Mouse (Mus musculus) hindbrain, embryonic 16.5 days (tissue): ENCODE data around the gene Supt6. TPM values are rescaled to one million over a fixed set of nuclear protein-coding genes. Genes with fewer than 3 reads are reported as not detected.
A peak's percentile ranks its signal among the peaks of the same experiment; 100 is the strongest.
"Not testable (repeated sequence)": the region's sequence is repeated elsewhere in the genome, so short reads cannot be mapped to it uniquely, and the experiment has no call there.

Experiments used
- ATAC-seq: fragments of 200-750 bp; cut with Nextera tagmentation; 2 replicates; pipeline ENCODE4 v1.8.0; 2017; ENCODE audit warnings: moderate TSS enrichment, moderate library complexity
- H3K27ac ChIP-seq: fragments of 300-500 bp; sonication (generic); 2 replicates; pipeline ENCODE4 v1.5.1; 2014; ENCODE audit warnings: low read depth, mild to moderate bottlenecking, control low read depth, low read length, moderate library complexity
- H3K27me3 ChIP-seq: fragments of 300-500 bp; sonication (generic); replicated peaks from 2 replicates; pipeline ENCODE4 v1.6.1; 2014; ENCODE audit warnings: low read length; ENCODE audit not compliant: control insufficient read depth, insufficient read depth
- H3K36me3 ChIP-seq: fragments of 300-500 bp; sonication (generic); 2 replicates; pipeline ENCODE4 v1.6.1; 2014; ENCODE audit warnings: mild to moderate bottlenecking, low read length, moderate library complexity, mixed read lengths; ENCODE audit not compliant: control insufficient read depth, insufficient read depth
- H3K4me1 ChIP-seq: fragments of 300-500 bp; sonication (generic); 2 replicates; pipeline ENCODE4 v1.6.1; 2014; ENCODE audit warnings: low read depth, low read length; ENCODE audit not compliant: control insufficient read depth, insufficient read depth
- H3K4me2 ChIP-seq: fragments of 300-500 bp; sonication (generic); 2 replicates; pipeline ENCODE4 v1.6.1; 2014; ENCODE audit warnings: mild to moderate bottlenecking, low read length, control low read depth, moderate library complexity
- H3K4me3 ChIP-seq: fragments of 300-500 bp; sonication (generic); 2 replicates; pipeline ENCODE4 v1.5.1; 2014; ENCODE audit warnings: mild to moderate bottlenecking, low read length, control low read depth, moderate library complexity
- H3K9ac ChIP-seq: fragments of 300-500 bp; sonication (generic); 2 replicates; pipeline ENCODE4 v1.6.1; 2014; ENCODE audit warnings: low read depth, mild to moderate bottlenecking, control low read depth, low read length, moderate library complexity
- H3K9me3 ChIP-seq: fragments of 300-500 bp; sonication (generic); 2 replicates; pipeline ENCODE4 v1.6.1; 2014; ENCODE audit warnings: mild to moderate bottlenecking, low read length, moderate library complexity; ENCODE audit not compliant: control insufficient read depth
- WGBS: fragments of 180-500 bp; shearing (Covaris S2); extraction: QIAGEN DNeasy Blood & Tissue Kit; methylation state at CpG from one replicate; pipeline ENCODE4 v1.1.7; 2014; 5-methylcytosine and 5-hydroxymethylcytosine counted together
- polyA plus RNA-seq: library from polyadenylated mRNA; unstranded; fragments of >200 nt; fragmentation: Nextera tagmentation; extraction: Ambion mirVana; gene quantifications from 2 replicates; pipeline ENCODE4 v1.2.1, GENCODE M21; 2015

Supt6 gene
- 21.5 and 27.3 TPM in 2 replicates for polyA plus RNA-seq

- H3K36me3 ChIP-seq, result no peaks in the 10 kb centered on the region; the same call in 1 of the 2 replicates
- peak within 1 kb of the TSS; percentile 85 for H3K4me2 ChIP-seq
- H3K9ac ChIP-seq, result peak within 1 kb of the TSS; percentile 93
- ATAC-seq, result peak; percentile 95
- peaks cover 38% of the 10 kb centered on the region for H3K4me1 ChIP-seq
- peak within 1 kb of the TSS; percentile 99 for H3K27ac ChIP-seq
- WGBS, result under 1% methylated on average over 50 of the region's 50 CpGs
- peak within 1 kb of the TSS; percentile 99 for H3K4me3 ChIP-seq
- H3K9me3 ChIP-seq, result no peaks in the 10 kb centered on the region
- H3K27me3 ChIP-seq, result no peaks in the 10 kb centered on the region
Measured at GRCm38 (mm10) chr11:78245627-78246317, at the start of gene Supt6, which contains the start of gene Sdf2. TSS of gene Supt6 (minus strand) at chr11:78245987. TSS of gene Sdf2 (plus strand) at chr11:78245746.

- Histone ChIP-seq H3K4me1 (no peaks in the 10 kb centered on the region), H3K36me3 (peaks cover 12% of the 10 kb centered on the region), H3K4me3 (no peak overlapping the region), H3K27ac (no peak overlapping the region), H3K4me2 (no peak overlapping the region), H3K9me3 (no peaks in the 10 kb centered on the region), H3K9ac (no peak overlapping the region), H3K27me3 (no peaks in the 10 kb centered on the region)
- WGBS, result 94% methylated on average over 6 of the region's 6 CpGs
- ATAC-seq, result no peak
Measured at GRCm38 (mm10) chr11:78294585-78294984, 48.8 kb upstream of the Supt6 start.

GRCm38 (mm10) chr11:78290654-78291053 lies 44.9 kb upstream of the Supt6 start, which contains the start of gene BC030499:
TSS of gene BC030499 (plus strand) at chr11:78290841.
- H3K9ac ChIP-seq, result no peak within 1 kb of the TSS
- H3K36me3 ChIP-seq, result peaks cover 44% of the 10 kb centered on the region
- 95% methylated on average over 4 of the region's 4 CpGs for WGBS

GRCm38 (mm10) chr11:78289146-78289763 lies 43.5 kb upstream of the Supt6 start:
- Histone ChIP-seq H3K9me3 (no peaks in the 10 kb centered on the region), H3K9ac (no peak overlapping the region), H3K27me3 (no peaks in the 10 kb centered on the region), H3K4me2 (no peak overlapping the region), H3K27ac (no peak overlapping the region), H3K4me1 (no peaks in the 10 kb centered on the region), H3K4me3 (no peak overlapping the region), H3K36me3 (peaks cover 53% of the 10 kb centered on the region)
- ATAC-seq, result no peak
- WGBS, result 94% methylated on average over 7 of the region's 7 CpGs

More at GRCm38 (mm10) chr11:78290654-78291053, 44.9 kb upstream of the Supt6 start, which contains the start of gene BC030499:
- H3K4me2 ChIP-seq, result no peak within 1 kb of the TSS
- no peak within 1 kb of the TSS for H3K4me3 ChIP-seq
- H3K9me3 ChIP-seq, result no peaks in the 10 kb centered on the region
- H3K27me3 ChIP-seq, result no peaks in the 10 kb centered on the region
- H3K4me1 ChIP-seq, result no peaks in the 10 kb centered on the region
- H3K27ac ChIP-seq, result no peak within 1 kb of the TSS
- ATAC-seq, result no peak

- Histone ChIP-seq H3K4me3 (no peak overlapping the region), H3K36me3 (peaks cover 64% of the 10 kb centered on the region), H3K27ac (no peak overlapping the region), H3K27me3 (no peaks in the 10 kb centered on the region), H3K9ac (no peak overlapping the region), H3K9me3 (no peaks in the 10 kb centered on the region), H3K4me2 (no peak overlapping the region), H3K4me1 (no peaks in the 10 kb centered on the region)
- 88% methylated on average over 4 of the region's 4 CpGs for WGBS
- no peak for ATAC-seq
Measured at GRCm38 (mm10) chr11:78279586-78279985, 33.8 kb upstream of the Supt6 start.

- Histone ChIP-seq H3K4me3 (no peak overlapping the region), H3K9ac (no peak overlapping the region), H3K4me1 (no peaks in the 10 kb centered on the region), H3K27me3 (no peaks in the 10 kb centered on the region), H3K9me3 (no peaks in the 10 kb centered on the region), H3K27ac (no peak overlapping the region), H3K36me3 (peaks cover 65% of the 10 kb centered on the region), H3K4me2 (no peak overlapping the region)
- no peak for ATAC-seq
- 92% methylated on average over 7 of the region's 7 CpGs for WGBS
Measured at GRCm38 (mm10) chr11:78278853-78279252, 33.1 kb upstream of the Supt6 start.

GRCm38 (mm10) chr11:78276169-78276568 lies 30.4 kb upstream of the Supt6 start:
- ATAC-seq, H3K27me3 ChIP-seq, H3K4me1 ChIP-seq, H3K27ac ChIP-seq, H3K4me3 ChIP-seq, H3K4me2 ChIP-seq, H3K9ac ChIP-seq, H3K9me3 ChIP-seq: not testable (repeated sequence)
- peaks cover 84% of the 10 kb centered on the region for H3K36me3 ChIP-seq
- WGBS, result 92% methylated on average over 4 of the region's 4 CpGs

GRCm38 (mm10) chr11:78275596-78275995 lies 29.8 kb upstream of the Supt6 start:
- Histone ChIP-seq H3K9me3 (no peaks in the 10 kb centered on the region), H3K4me1 (no peaks in the 10 kb centered on the region), H3K9ac (no peak overlapping the region), H3K4me2 (no peak overlapping the region), H3K36me3 (peaks cover 81% of the 10 kb centered on the region), H3K4me3 (no peak overlapping the region), H3K27me3 (no peaks in the 10 kb centered on the region), H3K27ac (no peak overlapping the region)
- 100% methylated on average over 1 of the region's 1 CpGs for WGBS
- ATAC-seq, result no peak

GRCm38 (mm10) chr11:78271986-78272385 lies 26.2 kb upstream of the Supt6 start:
- Histone ChIP-seq H3K4me2 (no peak overlapping the region), H3K9me3 (no peaks in the 10 kb centered on the region), H3K4me1 (no peaks in the 10 kb centered on the region), H3K9ac (no peak overlapping the region), H3K36me3 (peaks cover 75% of the 10 kb centered on the region), H3K27me3 (no peaks in the 10 kb centered on the region), H3K27ac (no peak overlapping the region), H3K4me3 (no peak overlapping the region)
- ATAC-seq, result no peak
- WGBS, result 89% methylated on average over 13 of the region's 13 CpGs
